Mouse (Mus musculus) G1E (cell line): Measurements from ENCODE around the gene Hba-a1. TPM values are rescaled to one million over a fixed set of nuclear protein-coding genes. Genes with fewer than 3 reads are reported as not detected.

Experiments used
- ATAC-seq: 2 replicates; pipeline ENCODE4 v1.8.0; 2016; ENCODE audit warnings: mild to moderate bottlenecking; ENCODE audit not compliant: insufficient number of reproducible peaks, poor library complexity, low FRiP score, severe bottlenecking; ENCODE audit errors: extremely low read depth
- DNase-seq: peaks from one replicate; pipeline ENCODE4 v3.0.0; 2012; ENCODE audit warnings: low spot score
- H3K27me3 ChIP-seq: 2 replicates; pipeline ENCODE4 v1.6.1; 2012; ENCODE audit warnings: mild to moderate bottlenecking, low read length, inconsistent platforms; ENCODE audit not compliant: insufficient read depth
- H3K36me3 ChIP-seq: replicated peaks from 2 replicates; pipeline ENCODE3; 2012; ENCODE audit warnings: mild to moderate bottlenecking, inconsistent platforms
- H3K4me1 ChIP-seq: 2 replicates; pipeline ENCODE4 v1.6.1; 2012; ENCODE audit warnings: low read depth, low read length, inconsistent platforms, mixed read lengths; ENCODE audit not compliant: insufficient read depth
- H3K4me3 ChIP-seq: 2 replicates; pipeline ENCODE4 v1.5.1; 2012; ENCODE audit warnings: low read depth, mild to moderate bottlenecking, inconsistent platforms, low read length, moderate library complexity, mixed read lengths
- H3K9me3 ChIP-seq: replicated peaks from 2 replicates; pipeline ENCODE4 v1.6.1; 2012; ENCODE audit warnings: inconsistent platforms
- CTCF ChIP-seq: IDR thresholded peaks from 2 replicates; pipeline ENCODE4 v1.5.1; 2012; ENCODE audit warnings: low read depth, low read length, inconsistent platforms, mixed read lengths
- GATA1 ChIP-seq: IDR thresholded peaks from 2 replicates; pipeline ENCODE4 v1.6.1; 2012; ENCODE audit warnings: borderline replicate concordance, low read length, inconsistent platforms, mixed read lengths
- GATA2 ChIP-seq: IDR thresholded peaks from 2 replicates; pipeline ENCODE4 v1.6.1; 2012; ENCODE audit warnings: low read depth, low read length, inconsistent platforms, borderline replicate concordance
- POLR2AphosphoS5 ChIP-seq: IDR thresholded peaks from 2 replicates; pipeline ENCODE4 v1.6.1; 2012; ENCODE audit warnings: low read depth, low read length, inconsistent platforms; ENCODE audit not compliant: insufficient replicate concordance
- TAL1 ChIP-seq: conservative IDR thresholded peaks from 2 replicates; pipeline ENCODE4 v1.6.1; 2012; ENCODE audit warnings: low read depth, low read length, inconsistent platforms, mixed read lengths
- polyA plus RNA-seq: library from polyadenylated mRNA; stranded (reverse); fragments of >175 nt; gene quantifications from 2 replicates; pipeline ENCODE4 v1.2.3, GENCODE M21; 2012
- total RNA-seq, 2 experiments: library from RNA; stranded (forward) in 1 of 2; stranded (reverse) in 1 of 2; fragments of 200-1000 nt in 1 of 2; fragments of >200 nt in 1 of 2; fragmentation: Nextera tagmentation in 1 of 2; gene quantifications; 2 replicates each; pipeline ENCODE4 v1.2.3; 2014 to 2017

The Hba-a1 gene
- total and polyA plus RNA-seq, 3 experiments = 242 to 4,410 (median 2,260) TPM

DNA sequence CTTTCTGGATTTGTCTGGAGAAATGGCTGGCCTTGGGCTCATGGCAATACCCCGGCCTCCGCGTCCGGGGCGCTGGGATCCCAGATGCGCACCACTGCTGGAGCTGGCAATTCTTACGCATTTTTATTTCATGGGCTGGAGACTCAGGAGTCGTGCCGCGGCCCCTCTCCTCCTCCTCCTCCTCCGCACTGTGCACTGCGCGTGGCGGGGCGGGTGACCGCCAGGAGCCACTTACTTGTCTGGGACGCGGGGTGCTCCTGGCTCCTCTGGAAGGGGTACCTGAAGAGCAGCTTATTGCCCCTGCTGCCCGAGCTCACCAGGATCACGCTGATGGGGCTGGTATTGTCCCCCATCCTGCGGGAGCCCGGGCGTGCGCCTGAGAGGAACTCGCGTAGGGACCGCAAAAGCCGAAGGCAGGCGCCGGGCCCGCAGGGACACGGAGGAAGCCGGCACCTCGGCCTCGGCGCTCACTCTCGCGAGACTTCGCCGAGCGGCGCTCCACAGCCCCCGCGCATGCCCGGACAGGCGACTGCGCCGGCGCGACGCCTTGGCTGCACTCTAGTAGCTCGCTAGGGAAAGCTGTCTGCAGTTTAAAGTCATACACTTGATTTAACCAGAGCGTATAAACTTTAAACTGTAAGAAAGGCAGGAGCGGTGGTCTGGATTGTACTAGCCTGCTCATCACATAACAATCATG lies 16.0 kb upstream of the Hba-a1 start, which contains the start of gene Nprl3:
Gene Nprl3, minus strand, starts transcription at position 520 of the 697 bp plus-strand sequence.
- Histone ChIP-seq H3K36me3 (peaks cover 27% of the 10 kb centered on the region), H3K4me3 (peak within 1 kb of the TSS; percentile 84), H3K9me3 (no peaks in the 10 kb centered on the region), H3K27me3 (no peaks in the 10 kb centered on the region), H3K4me1 (peaks cover 77% of the 10 kb centered on the region)
- no peak for TF ChIP-seq GATA1
- TF ChIP-seq TAL1 = no peak
- no peak for TF ChIP-seq CTCF
- TF ChIP-seq GATA2 = no peak
- TF ChIP-seq POLR2AphosphoS5 = no peak
- ATAC-seq (no peak), DNase-seq (peak; percentile 85)

- Histone ChIP-seq H3K9me3 (no peaks in the 10 kb centered on the region), H3K4me3 (peak overlapping the region; percentile 84; the same call in 1 of the 2 replicates), H3K27me3 (no peaks in the 10 kb centered on the region), H3K36me3 (peaks cover 21% of the 10 kb centered on the region), H3K4me1 (peaks cover 71% of the 10 kb centered on the region)
- ATAC-seq = no peak
- no peak for TF ChIP-seq GATA1
- TF ChIP-seq POLR2AphosphoS5 = no peak
- no peak for TF ChIP-seq CTCF
- no peak for DNase-seq
Measured at GRCm38 (mm10) chr11:32267964-32268363, 15.3 kb upstream of the Hba-a1 start.

- H3K4me1 ChIP-seq = peaks cover 62% of the 10 kb centered on the region
Measured at GRCm38 (mm10) chr11:32268952-32269351, 14.4 kb upstream of the Hba-a1 start.

GRCm38 (mm10) chr11:32271178-32271577 lies 12.1 kb upstream of the Hba-a1 start:
- Histone ChIP-seq H3K4me1 (peaks cover 57% of the 10 kb centered on the region), H3K36me3 (peaks cover 2% of the 10 kb centered on the region), H3K27me3 (no peaks in the 10 kb centered on the region), H3K9me3 (no peaks in the 10 kb centered on the region), H3K4me3 (no peak overlapping the region)
- DNase-seq (no peak), ATAC-seq (no peak)
- TF ChIP-seq GATA1 = no peak
- TF ChIP-seq GATA2 = no peak
- TF ChIP-seq CTCF = no peak
- no peak for TF ChIP-seq POLR2AphosphoS5
- no peak for TF ChIP-seq TAL1

More at GRCm38 (mm10) chr11:32268952-32269351, 14.4 kb upstream of the Hba-a1 start:
- Histone ChIP-seq H3K27me3 (no peaks in the 10 kb centered on the region), H3K9me3 (no peaks in the 10 kb centered on the region), H3K36me3 (peaks cover 12% of the 10 kb centered on the region), H3K4me3 (peak overlapping the region; percentile 44; the same call in 1 of the 2 replicates)
- no peak for TF ChIP-seq POLR2AphosphoS5
- TF ChIP-seq GATA2 = no peak
- TF ChIP-seq CTCF = no peak
- TF ChIP-seq TAL1 = peak; percentile 91
- no peak for TF ChIP-seq GATA1
- DNase-seq (peak; percentile 75), ATAC-seq (peak; percentile 76)

DNA sequence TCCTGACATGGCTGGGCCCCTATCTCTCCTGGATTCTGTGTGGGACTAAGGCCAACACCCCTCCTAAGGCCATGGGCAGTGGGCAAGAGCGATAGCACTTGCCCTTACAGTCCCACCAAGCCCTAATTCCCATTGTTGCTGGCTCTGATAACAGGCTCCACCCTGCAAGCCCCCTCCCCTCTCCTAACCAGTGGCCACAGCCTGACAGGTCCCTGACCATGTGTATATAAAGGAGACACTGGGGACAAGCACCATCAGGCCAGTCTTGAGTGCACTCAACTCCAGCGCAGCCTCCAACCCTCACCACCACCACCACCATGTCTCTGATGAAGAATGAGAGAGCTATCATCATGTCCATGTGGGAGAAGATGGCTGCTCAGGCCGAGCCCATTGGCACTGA lies 7.0 kb upstream of the Hba-a1 start, which contains the start of gene Hba-x:
Gene Hba-x, plus strand, starts transcription at position 54 of the 400 bp plus-strand sequence.
- peaks cover 65% of the 10 kb centered on the region for H3K4me1 ChIP-seq
- H3K27me3 ChIP-seq = no peaks in the 10 kb centered on the region

GRCm38 (mm10) chr11:32277736-32278457 lies 5.4 kb upstream of the Hba-a1 start:
- H3K36me3 ChIP-seq = no peaks in the 10 kb centered on the region
- DNase-seq = no peak
- ATAC-seq = no peak
- no peaks in the 10 kb centered on the region for H3K9me3 ChIP-seq
- TF ChIP-seq CTCF (no peak), TAL1 (no peak), POLR2AphosphoS5 (no peak), GATA2 (no peak), GATA1 (no peak)
- no peaks in the 10 kb centered on the region for H3K27me3 ChIP-seq
- H3K4me1 ChIP-seq = peaks cover 72% of the 10 kb centered on the region
- H3K4me3 ChIP-seq = no peak overlapping the region

More for the DNA sequence above, 7.0 kb upstream of the Hba-a1 start, which contains the start of gene Hba-x:
- DNase-seq (no peak), ATAC-seq (no peak)
- TF ChIP-seq GATA2 = no peak
- TF ChIP-seq GATA1 = no peak
- TF ChIP-seq TAL1 = no peak
- TF ChIP-seq POLR2AphosphoS5 = no peak
- TF ChIP-seq CTCF = no peak
- H3K36me3 ChIP-seq = no peaks in the 10 kb centered on the region
- no peak within 1 kb of the TSS for H3K4me3 ChIP-seq
- H3K9me3 ChIP-seq = no peaks in the 10 kb centered on the region
